Mouse (Mus musculus) heart, adult 2 months (tissue): ENCODE measurements around the gene Dpy19l1.

Experiments used
- CTCF ChIP-seq: fragments of 200-600 bp; IDR thresholded peaks from 2 replicates; pipeline ENCODE4 v1.8.1; 2022; ENCODE audit warnings: antibody characterized with exemption, mild to moderate bottlenecking, moderate library complexity
- EP300 ChIP-seq: fragments of 200-500 bp; IDR thresholded peaks from 2 replicates; pipeline ENCODE4 v1.6.1; 2011; ENCODE audit warnings: low read depth, low read length, control low read depth; ENCODE audit not compliant: insufficient read depth
- POLR2A ChIP-seq: fragments of 200-500 bp; IDR thresholded peaks from 2 replicates; pipeline ENCODE4 v1.6.1; 2011; ENCODE audit warnings: mild to moderate bottlenecking, low read depth, low read length, control low read depth; ENCODE audit not compliant: insufficient read depth

DNA sequence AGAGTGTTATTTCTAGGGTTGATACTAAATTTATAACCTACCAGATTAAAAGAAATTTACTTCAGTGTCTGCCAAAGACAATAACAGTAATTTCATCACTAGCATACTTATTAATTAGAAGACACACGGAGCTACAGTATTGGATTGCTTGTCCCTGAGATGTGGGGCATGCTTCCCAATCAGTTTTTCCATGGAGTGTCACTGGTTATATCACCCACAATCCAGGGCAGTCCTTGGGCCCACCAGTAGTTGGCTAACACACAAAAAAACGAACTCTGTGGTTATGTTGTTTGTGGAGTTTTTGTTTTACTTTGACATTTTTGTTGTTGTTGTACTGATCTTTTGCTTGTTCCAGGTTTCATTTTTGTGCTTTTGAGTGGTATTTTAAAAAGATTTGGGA is 1.4 kb upstream of the Dpy19l1 start:
- TF ChIP-seq POLR2A (no peak), EP300 (no peak), CTCF (no peak)
